Mouse (Mus musculus): ENCODE data around the gene Arhgap10. TPM values are rescaled to one million over a fixed set of nuclear protein-coding genes. Genes with fewer than 3 reads are reported as not detected.
A peak's percentile ranks its signal among the peaks of the same experiment; 100 is the strongest.

Arhgap10 gene
- total and polyA plus RNA-seq, 3 experiments, result 22.5 to 58.2 (median 51.4) TPM

GRCm38 (mm10) chr8:77437807-77438493, 79.8 kb downstream of the Arhgap10 start:
- no peak overlapping the region for H3K9ac ChIP-seq (ENCODE audit: low read depth, low read length)
- no peak for DNase-seq
- H3K4me1 ChIP-seq (ENCODE audit: control insufficient read depth, insufficient read depth, low read length), result peaks cover 23% of the 10 kb centered on the region
- peaks cover 12% of the 10 kb centered on the region for H3K36me3 ChIP-seq (ENCODE audit: control insufficient read depth, insufficient read depth, low read length)
- no peak for TF ChIP-seq POLR2A (IDR thresholded peaks at IDR 0.05; ENCODE audit: insufficient read depth, low read depth, low read length)
- no peak for TF ChIP-seq EP300 (IDR thresholded peaks at IDR 0.05; ENCODE audit: insufficient read depth, low read depth, low read length)
- no peak for TF ChIP-seq CTCF (IDR thresholded peaks at IDR 0.05)
- H3K4me3 ChIP-seq, result no peak overlapping the region
- H3K79me2 ChIP-seq (replicated peaks; ENCODE audit: control insufficient read depth, insufficient read depth, low read length), result no peaks in the 10 kb centered on the region
- WGBS, result 29% methylated on average over 9 of the region's 9 CpGs
- intact Hi-C loops (cut with DNase I), result loop anchor here (5.0 kb wide), 2 partner anchors 39 to 79 kb away; partner anchors contain the start of gene Arhgap10
- H3K27me3 ChIP-seq (ENCODE audit: control insufficient read depth, insufficient read depth, low read length), result no peaks in the 10 kb centered on the region
- no peak overlapping the region for H3K27ac ChIP-seq

- Histone ChIP-seq H3K27ac (peak overlapping the region; percentile 40), H3K79me2 (replicated peaks; ENCODE audit: control insufficient read depth, insufficient read depth, low read length) (no peaks in the 10 kb centered on the region), H3K36me3 (ENCODE audit: control insufficient read depth, insufficient read depth, low read length) (peaks cover 14% of the 10 kb centered on the region), H3K4me3 (no peak overlapping the region), H3K9ac (ENCODE audit: low read depth, low read length) (no peak overlapping the region), H3K27me3 (ENCODE audit: control insufficient read depth, insufficient read depth, low read length) (no peaks in the 10 kb centered on the region), H3K4me1 (ENCODE audit: control insufficient read depth, insufficient read depth, low read length) (peaks cover 22% of the 10 kb centered on the region)
- TF ChIP-seq EP300 (IDR thresholded peaks at IDR 0.05; ENCODE audit: insufficient read depth, low read depth, low read length) (no peak), CTCF (IDR thresholded peaks at IDR 0.05) (no peak), POLR2A (IDR thresholded peaks at IDR 0.05; ENCODE audit: insufficient read depth, low read depth, low read length) (no peak)
- no peak for DNase-seq
- intact Hi-C loops (cut with DNase I), result loop anchor here (5.0 kb wide), 2 partner anchors 41 to 81 kb away; partner anchors contain the start of gene Arhgap10
- 62% methylated on average over 15 of the region's 15 CpGs for WGBS
Measured at GRCm38 (mm10) chr8:77436013-77436990, 81.5 kb downstream of the Arhgap10 start.

DNA sequence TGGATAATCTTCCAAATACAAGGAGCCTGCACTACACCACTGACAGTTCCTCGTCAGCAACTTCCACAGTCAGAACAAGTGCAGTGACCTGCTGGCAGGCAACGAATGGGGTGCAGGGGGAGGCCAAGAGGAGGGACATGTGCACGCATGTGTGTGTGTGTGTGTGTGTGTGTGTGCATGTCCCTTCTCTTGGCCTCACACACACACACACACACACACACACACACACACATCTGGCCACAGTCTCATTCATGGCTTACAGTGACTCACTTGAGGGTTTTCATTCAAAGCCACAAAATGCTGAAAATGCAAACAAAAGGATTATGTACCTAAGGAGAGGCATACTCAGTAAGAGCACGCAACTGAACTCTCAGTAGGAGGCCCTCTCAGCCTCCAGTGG, 84.5 kb downstream of the Arhgap10 start:
- intact Hi-C loops (cut with DNase I), result no loop called here
- Histone ChIP-seq H3K79me2 (replicated peaks; ENCODE audit: control insufficient read depth, insufficient read depth, low read length) (no peaks in the 10 kb centered on the region), H3K4me3 (no peak overlapping the region), H3K27me3 (ENCODE audit: control insufficient read depth, insufficient read depth, low read length) (no peaks in the 10 kb centered on the region), H3K36me3 (ENCODE audit: control insufficient read depth, insufficient read depth, low read length) (peaks cover 11% of the 10 kb centered on the region), H3K4me1 (ENCODE audit: control insufficient read depth, insufficient read depth, low read length) (peaks cover 17% of the 10 kb centered on the region), H3K27ac (peak overlapping the region; percentile 28; the same call in 1 of the 2 replicates), H3K9ac (ENCODE audit: low read depth, low read length) (no peak overlapping the region)
- WGBS, result 60% methylated on average over 4 of the region's 4 CpGs
- no peak for DNase-seq
- TF ChIP-seq EP300 (IDR thresholded peaks at IDR 0.05; ENCODE audit: insufficient read depth, low read depth, low read length) (no peak), POLR2A (IDR thresholded peaks at IDR 0.05; ENCODE audit: insufficient read depth, low read depth, low read length) (no peak), CTCF (IDR thresholded peaks at IDR 0.05) (no peak)

DNA sequence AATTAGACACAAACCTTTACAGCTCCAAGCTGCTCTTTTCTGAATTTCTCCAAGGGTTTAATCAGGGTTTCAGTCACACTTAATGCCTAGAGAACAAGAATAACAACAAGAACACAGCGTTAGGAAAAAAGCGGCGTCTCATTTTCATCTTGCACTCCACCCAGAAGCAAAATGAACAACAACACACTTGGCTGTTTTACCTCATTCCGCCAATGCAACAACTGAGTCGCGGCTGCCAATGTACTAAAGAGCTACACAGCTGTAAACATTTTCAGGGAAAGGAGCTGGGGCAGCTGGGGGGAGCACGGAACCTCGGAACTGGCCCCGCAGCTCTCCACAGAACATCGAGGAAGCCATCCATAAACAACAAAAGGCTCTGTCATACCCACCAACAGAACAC, 85.0 kb downstream of the Arhgap10 start:
- H3K27me3 ChIP-seq (ENCODE audit: control insufficient read depth, insufficient read depth, low read length), result no peaks in the 10 kb centered on the region
- H3K27ac ChIP-seq, result peak overlapping the region; percentile 28; the same call in 1 of the 2 replicates
- TF ChIP-seq EP300 (IDR thresholded peaks at IDR 0.05; ENCODE audit: insufficient read depth, low read depth, low read length) (no peak), CTCF (IDR thresholded peaks at IDR 0.05) (no peak), POLR2A (IDR thresholded peaks at IDR 0.05; ENCODE audit: insufficient read depth, low read depth, low read length) (no peak)
- no peak for DNase-seq
- peaks cover 13% of the 10 kb centered on the region for H3K4me1 ChIP-seq (ENCODE audit: control insufficient read depth, insufficient read depth, low read length)
- no peak overlapping the region for H3K9ac ChIP-seq (ENCODE audit: low read depth, low read length)
- H3K36me3 ChIP-seq (ENCODE audit: control insufficient read depth, insufficient read depth, low read length), result peaks cover 9% of the 10 kb centered on the region
- no peaks in the 10 kb centered on the region for H3K79me2 ChIP-seq (replicated peaks; ENCODE audit: control insufficient read depth, insufficient read depth, low read length)
- WGBS, result 67% methylated on average over 10 of the region's 10 CpGs
- intact Hi-C loops (cut with DNase I), result no loop called here
- no peak overlapping the region for H3K4me3 ChIP-seq

GRCm38 (mm10) chr8:77428420-77428819, 89.3 kb downstream of the Arhgap10 start:
- WGBS, result 57% methylated on average over 4 of the region's 4 CpGs
- DNase-seq, result no peak

More at GRCm38 (mm10) chr8:77428420-77428819, 89.3 kb downstream of the Arhgap10 start:
- H3K36me3 ChIP-seq (ENCODE audit: control insufficient read depth, insufficient read depth, low read length), result peaks cover 4% of the 10 kb centered on the region
- no peak overlapping the region for H3K9ac ChIP-seq (ENCODE audit: low read depth, low read length)
- H3K4me3 ChIP-seq, result no peak overlapping the region
- intact Hi-C loops (cut with DNase I), result no loop called here
- no peaks in the 10 kb centered on the region for H3K27me3 ChIP-seq (ENCODE audit: control insufficient read depth, insufficient read depth, low read length)
- no peak overlapping the region; the same call in 1 of the 2 replicates for H3K27ac ChIP-seq
- H3K4me1 ChIP-seq (ENCODE audit: control insufficient read depth, insufficient read depth, low read length), result peaks cover 7% of the 10 kb centered on the region
- H3K79me2 ChIP-seq (replicated peaks; ENCODE audit: control insufficient read depth, insufficient read depth, low read length), result no peaks in the 10 kb centered on the region
- no peak for TF ChIP-seq POLR2A (IDR thresholded peaks at IDR 0.05; ENCODE audit: insufficient read depth, low read depth, low read length)
